Mouse (Mus musculus) layer of hippocampus, adult 2 months (tissue): Measurements from ENCODE around the gene Pcgf6. TPM values are rescaled to one million over a fixed set of nuclear protein-coding genes. Genes with fewer than 3 reads are reported as not detected.

Experiments used
- DNase-seq, 2 experiments: peaks; one replicate each; pipeline ENCODE4 v3.0.0; 2022; ENCODE audit warnings: low spot score in 2 of 2
- H3K27ac ChIP-seq: fragments of 200-600 bp; 2 replicates; pipeline ENCODE4 v1.8.1; 2022
- H3K4me3 ChIP-seq: fragments of 200-600 bp; 2 replicates; pipeline ENCODE4 v1.8.1; 2022; ENCODE audit warnings: mild to moderate bottlenecking
- CTCF ChIP-seq: fragments of 200-600 bp; conservative IDR thresholded peaks from 2 replicates; pipeline ENCODE4 v1.8.1; 2022; ENCODE audit warnings: antibody characterized with exemption, mild to moderate bottlenecking, moderate library complexity
- total RNA-seq, 2 experiments: library from RNA; stranded (reverse); gene quantifications; 2 replicates each; pipeline ENCODE4 v1.2.3; 2021

Pcgf6 gene
- total RNA-seq, 2 experiments from 2014 or later = 19.3 to 25.5 TPM

DNA sequence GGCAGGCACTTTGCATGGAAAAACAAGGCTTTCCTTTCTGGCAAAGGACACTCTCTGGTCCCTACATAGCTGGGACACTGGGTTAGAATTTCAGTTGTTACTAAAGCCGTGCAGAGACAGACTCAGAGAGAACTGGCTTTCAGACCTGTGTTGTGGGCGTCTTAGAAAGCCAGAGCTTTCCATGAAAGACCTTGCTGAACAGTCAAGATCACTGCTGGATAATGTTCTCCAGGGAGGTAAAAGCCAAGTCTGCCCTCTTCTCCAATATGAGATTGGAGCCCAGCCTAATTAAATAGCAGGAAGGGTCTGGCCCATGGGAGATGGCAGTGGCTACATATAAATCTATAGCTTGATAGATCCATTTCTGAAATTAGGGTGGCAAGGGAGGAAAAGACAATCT lies 32.4 kb downstream of the Pcgf6 start:
- no peak for DNase-seq
- no peak for TF ChIP-seq CTCF
- Histone ChIP-seq H3K4me3 (peak overlapping the region; percentile 81), H3K27ac (no peak overlapping the region)

DNA sequence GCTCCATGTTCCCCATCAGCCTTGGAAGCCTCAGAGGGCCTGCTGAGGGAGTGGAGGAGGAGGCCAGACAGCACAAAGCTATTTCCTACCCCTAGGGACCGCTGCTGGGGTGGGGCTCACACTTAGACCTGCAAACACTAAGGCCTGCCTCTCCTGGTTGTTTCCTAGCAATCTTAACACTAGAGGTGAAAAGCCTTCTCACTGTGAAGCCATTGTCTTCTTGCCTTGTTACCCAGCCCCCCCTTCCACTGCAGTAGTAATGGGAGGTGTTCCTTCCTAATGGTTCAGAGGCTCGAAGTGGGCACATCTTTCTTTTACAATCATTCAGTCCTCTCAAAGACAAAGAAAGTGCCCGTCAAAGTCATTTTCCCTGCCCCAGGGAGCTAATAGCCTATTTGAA lies 32.9 kb downstream of the Pcgf6 start:
- Histone ChIP-seq H3K27ac (no peak overlapping the region), H3K4me3 (peak overlapping the region; percentile 81)
- no peak for DNase-seq
- peak; percentile 31 for TF ChIP-seq CTCF

DNA sequence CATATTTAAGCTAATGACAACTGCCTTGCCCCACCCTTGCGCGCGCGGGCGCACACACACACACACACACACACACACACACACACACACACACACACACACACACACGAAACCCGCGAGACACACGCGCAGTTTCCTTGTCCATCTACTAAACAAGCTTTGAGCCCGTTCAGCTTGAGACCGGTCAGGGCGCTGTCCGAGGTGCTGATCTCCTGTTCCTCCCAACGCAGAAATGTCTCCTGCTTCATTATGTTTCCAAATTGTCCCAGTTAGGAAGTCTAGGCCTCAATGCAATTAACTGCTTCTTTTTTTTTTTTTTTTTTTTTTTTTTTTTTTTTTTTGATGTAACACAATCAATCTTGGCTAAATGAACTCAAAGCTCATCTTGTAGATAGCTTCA lies 34.2 kb downstream of the Pcgf6 start:
- Histone ChIP-seq H3K27ac (no peak overlapping the region), H3K4me3 (peak overlapping the region; percentile 81)
- DNase-seq = peak in 1 of 2 experiments; percentile 43
- no peak for TF ChIP-seq CTCF

DNA sequence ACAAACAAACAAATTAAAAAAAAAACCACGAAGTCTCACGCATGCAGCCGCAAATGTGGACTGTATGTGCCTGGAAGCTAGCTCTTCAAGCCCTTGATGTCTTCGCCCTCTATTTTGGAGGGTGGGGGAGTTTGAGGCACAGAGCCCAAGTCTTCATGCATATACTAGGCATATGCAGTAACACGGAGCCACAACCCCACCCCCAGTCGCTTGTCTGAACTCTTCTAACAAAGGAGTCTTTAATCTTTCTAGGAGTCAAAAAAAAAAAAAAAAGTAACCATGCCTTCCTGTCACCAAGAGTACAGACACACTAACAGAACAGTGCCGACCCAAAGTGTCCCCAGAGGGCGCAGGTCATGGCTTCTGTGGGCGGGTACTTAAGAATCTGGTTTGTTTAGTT lies 34.7 kb downstream of the Pcgf6 start:
- no peak for DNase-seq
- Histone ChIP-seq H3K4me3 (peak overlapping the region; percentile 81), H3K27ac (peak overlapping the region; percentile 99)
- no peak for TF ChIP-seq CTCF

DNA sequence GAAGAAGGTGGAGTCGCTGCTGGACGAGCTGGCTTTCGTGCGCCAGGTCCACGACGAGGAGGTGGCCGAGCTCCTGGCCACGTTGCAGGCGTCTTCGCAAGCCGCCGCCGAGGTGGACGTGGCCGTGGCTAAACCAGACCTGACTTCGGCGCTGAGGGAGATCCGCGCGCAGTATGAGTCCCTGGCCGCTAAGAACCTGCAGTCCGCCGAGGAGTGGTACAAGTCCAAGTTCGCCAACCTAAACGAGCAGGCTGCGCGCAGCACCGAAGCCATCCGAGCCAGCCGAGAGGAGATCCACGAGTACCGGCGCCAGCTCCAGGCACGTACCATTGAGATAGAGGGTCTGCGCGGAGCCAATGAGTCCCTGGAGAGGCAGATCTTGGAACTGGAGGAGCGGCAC lies 35.3 kb downstream of the Pcgf6 start:
- no peak for DNase-seq
- no peak for TF ChIP-seq CTCF
- Histone ChIP-seq H3K27ac (peak overlapping the region; percentile 99), H3K4me3 (peak overlapping the region; percentile 81)

DNA sequence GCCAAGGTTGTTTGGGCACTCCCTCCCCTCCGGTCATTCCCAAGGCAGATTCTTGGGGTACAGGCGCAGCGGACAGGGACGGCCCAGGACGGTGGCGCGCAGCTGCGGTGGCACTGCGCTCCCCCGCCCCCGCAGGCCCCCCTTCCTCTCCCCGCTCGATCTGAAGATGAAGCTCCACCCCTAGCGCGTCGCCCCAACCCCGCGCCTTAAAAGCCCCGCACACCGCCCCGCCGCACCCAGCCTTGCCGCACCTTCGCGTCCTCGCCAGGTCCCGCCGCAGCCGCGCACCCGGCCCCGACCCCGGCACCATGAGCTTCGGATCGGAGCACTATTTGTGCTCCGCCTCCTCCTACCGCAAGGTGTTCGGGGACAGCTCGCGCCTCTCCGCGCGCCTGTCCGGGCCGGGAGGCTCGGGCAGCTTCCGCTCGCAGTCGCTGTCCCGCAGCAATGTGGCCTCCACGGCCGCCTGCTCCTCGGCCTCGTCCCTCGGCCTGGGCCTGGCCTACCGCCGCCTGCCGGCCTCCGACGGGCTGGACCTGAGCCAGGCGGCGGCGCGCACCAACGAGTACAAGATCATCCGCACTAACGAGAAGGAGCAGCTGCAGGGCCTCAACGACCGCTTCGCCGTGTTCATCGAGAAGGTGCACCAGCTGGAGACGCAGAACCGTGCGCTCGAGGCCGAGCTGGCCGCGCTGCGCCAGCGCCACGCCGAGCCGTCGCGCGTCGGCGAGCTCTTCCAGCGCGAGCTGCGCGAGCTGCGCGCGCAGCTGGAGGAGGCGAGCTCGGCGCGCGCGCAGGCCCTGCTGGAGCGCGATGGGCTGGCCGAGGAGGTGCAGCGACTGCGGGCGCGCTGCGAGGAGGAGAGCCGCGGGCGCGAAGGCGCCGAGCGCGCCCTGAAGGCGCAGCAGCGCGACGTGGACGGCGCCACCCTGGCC lies 36.0 kb downstream of the Pcgf6 start, which contains the start of the genes Ina and Nt5c2:
Ina (plus strand) TSS at position 252 of the 935 bp plus-strand sequence.
Nt5c2 (minus strand) TSS at position 707 of the 935 bp plus-strand sequence.
- peak; percentile 70 to 74 for DNase-seq
- peak within 1 kb of the TSS; percentile 99 for H3K27ac ChIP-seq
- peak within 1 kb of the TSS; percentile 81 for H3K4me3 ChIP-seq
- peak; percentile 32; the same call in 1 of the 2 replicates for TF ChIP-seq CTCF

DNA sequence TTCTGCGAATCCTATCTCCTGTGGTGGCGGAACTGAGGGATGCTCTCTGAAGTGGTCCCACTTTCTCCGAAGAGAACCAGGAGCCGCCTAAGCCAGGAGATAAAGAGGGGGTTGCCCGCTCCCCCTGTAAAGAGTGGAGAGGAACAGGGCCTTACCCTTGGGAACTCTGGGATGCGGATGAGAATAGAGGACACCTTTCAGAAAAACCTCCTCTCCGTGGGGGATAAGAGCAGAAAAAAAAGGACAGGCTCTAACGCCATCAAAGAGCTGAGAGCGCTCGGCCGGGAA lies 36.6 kb downstream of the Pcgf6 start:
- peak overlapping the region; percentile 99 for H3K27ac ChIP-seq

DNA sequence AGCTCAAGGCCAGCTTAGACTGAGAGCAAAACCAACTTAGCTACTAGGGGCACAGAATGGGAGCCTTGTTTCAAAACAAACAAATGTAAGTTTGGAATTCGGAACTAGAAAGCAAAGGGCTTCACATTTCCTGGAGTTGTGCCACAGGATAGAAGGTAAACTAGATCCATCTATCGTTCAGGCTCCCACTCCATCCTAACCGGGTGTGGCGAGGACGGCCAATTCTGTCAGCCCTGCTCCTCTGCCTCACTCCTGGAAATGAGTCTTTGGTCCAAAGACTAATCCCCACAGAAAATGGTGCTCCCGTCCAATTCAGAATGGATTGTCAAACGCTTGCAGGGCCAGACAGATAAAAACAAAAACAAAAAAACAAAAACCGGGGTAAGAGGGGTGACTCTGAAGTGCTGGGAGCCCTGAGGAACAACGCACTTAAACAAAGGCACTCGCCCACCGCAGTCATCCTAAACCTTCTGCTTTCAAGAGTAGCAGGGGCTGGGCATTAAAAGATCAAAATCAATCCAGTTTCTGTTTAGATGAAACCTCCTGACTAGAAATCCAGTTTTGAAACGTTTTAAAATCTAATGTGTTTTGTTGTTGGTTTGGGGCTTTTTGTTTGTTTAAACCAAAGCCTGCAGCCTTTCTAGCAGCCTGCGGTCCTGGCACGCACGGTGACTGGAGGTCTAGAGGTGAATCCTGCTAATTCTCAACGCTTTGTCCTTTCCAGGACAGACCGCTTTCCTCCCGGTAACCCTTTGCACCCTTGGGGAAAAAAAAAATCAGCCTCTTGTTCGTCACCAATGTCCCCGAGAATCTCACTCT lies 37.2 kb downstream of the Pcgf6 start:
- Histone ChIP-seq H3K27ac (peak overlapping the region; percentile 99), H3K4me3 (peak overlapping the region; percentile 81)
- TF ChIP-seq CTCF = no peak
- DNase-seq = no peak

More for the DNA sequence above, 36.6 kb downstream of the Pcgf6 start:
- H3K4me3 ChIP-seq = peak overlapping the region; percentile 81
- TF ChIP-seq CTCF = no peak
- no peak for DNase-seq

DNA sequence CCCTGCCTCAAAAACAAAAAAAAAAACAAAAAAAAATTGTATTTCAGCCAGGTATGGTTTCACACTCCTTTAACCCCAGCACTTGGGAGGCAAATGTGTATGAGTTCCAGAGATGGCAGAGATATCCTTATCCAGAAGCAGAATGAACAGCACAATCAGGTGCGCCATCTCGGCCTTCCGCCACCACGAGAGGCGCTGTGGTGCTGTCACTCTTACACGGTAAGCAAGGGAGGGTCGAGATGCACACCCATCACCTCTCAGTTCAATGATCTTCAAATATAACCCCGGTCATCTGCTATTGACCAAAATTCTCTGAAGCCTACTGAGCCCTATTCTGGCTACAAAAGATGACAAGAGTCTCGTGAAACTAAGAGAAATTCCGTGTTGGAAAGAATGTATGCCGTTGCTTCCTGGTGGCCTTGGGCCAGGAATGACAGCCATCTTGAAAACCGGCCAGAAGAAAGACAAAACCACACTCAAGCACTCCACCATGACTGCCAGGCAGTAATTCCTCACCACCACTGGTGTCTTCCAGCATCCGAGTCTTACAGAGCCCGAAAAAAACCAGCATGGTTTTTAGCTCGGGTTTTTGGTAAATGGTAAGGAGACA lies 38.1 kb downstream of the Pcgf6 start:
- no peak for DNase-seq
- H3K27ac ChIP-seq = no peak overlapping the region
- H3K4me3 ChIP-seq = peak overlapping the region; percentile 81; the same call in 1 of the 2 replicates
- no peak for TF ChIP-seq CTCF

DNA sequence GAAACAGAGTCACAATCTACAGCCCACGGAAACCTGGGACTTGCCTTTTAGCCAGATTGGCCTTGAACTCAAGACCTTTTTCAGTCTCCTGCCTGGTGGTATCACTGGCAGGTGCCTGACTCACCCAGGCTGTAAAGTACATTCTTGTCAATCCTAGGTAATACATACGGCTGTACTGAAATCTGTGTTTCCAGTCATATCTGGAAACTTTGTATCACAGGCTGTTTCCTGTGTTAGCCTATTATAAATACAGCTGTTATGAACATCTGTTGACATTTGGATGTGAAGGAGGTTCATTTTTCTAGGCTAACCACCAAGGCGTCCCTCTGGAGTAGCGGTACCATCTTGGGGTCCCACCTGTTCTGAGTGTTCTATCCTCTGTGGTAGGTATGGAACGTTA lies 40.8 kb downstream of the Pcgf6 start:
- Histone ChIP-seq H3K4me3 (no peak overlapping the region), H3K27ac (no peak overlapping the region)
- no peak for TF ChIP-seq CTCF
- DNase-seq = no peak

DNA sequence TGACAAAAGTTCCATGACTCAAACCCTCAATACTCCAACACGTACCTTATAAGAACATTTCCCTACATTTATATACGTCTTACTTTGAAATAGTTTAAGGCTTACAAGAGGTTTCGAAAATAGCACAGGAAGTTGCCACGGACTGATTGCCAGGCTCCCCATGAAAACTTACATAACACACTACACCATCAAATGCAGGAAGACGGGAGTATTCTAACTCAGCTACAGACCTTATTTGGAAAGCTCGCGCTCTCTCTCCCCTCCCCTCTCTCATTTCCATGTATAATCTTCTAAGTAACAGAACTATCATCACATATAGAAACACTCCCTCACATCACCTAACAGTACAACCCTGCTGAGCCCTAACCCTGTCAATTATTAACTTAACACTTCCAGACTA lies 41.3 kb downstream of the Pcgf6 start:
- H3K4me3 ChIP-seq = no peak overlapping the region
- no peak for TF ChIP-seq CTCF
- H3K27ac ChIP-seq = no peak overlapping the region
- DNase-seq = no peak

DNA sequence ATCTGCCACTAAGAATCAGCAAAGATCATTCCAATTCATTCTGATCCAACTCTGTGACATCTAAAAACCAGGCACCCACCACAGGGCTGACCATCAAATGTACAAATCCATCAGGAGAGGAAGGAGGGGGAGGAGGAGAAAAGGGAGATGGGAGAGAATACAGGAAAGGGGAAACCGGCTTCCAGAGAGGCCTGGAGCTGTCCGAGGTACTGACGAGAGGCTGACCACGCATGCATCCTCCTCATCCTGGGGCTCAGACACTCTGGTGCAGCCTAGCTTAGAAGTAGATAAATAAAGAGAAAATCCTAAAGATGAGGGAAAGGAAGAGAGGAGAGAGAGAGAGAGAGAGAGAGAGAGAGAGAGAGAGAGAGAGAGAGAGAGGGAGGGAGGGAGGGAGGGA lies 44.4 kb downstream of the Pcgf6 start:
- DNase-seq = no peak
- no peak overlapping the region for H3K4me3 ChIP-seq
- no peak for TF ChIP-seq CTCF
- H3K27ac ChIP-seq = no peak overlapping the region

DNA sequence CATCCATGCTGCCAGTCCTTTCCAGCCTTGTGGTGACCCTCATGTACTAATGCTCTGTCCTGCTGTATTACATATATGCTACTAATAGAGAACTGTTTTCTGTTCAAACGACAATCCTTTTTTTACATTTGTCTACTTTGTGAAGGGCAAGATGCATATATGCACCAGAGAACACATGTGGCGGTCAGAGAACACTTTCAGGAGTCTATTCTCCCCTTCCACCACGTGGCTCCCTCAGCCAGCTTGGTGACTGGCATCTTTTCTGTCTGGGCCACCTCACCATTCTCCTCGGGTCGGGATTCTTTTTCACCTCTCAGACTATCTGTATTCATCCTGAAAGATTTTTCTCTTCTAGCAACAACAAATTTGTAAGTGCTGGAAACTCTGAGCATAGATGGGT lies 44.8 kb downstream of the Pcgf6 start:
- no peak overlapping the region for H3K27ac ChIP-seq
- no peak for DNase-seq
- no peak for TF ChIP-seq CTCF
- no peak overlapping the region for H3K4me3 ChIP-seq
